Mouse (Mus musculus): ENCODE measurements around the gene Olfr458. TPM values are rescaled to one million over a fixed set of nuclear protein-coding genes. Genes with fewer than 3 reads are reported as not detected.
"Not testable (repeated sequence)": the region's sequence is repeated elsewhere in the genome, so short reads cannot be mapped to it uniquely, and the experiment has no call there.

The Olfr458 gene
- polyA plus RNA-seq (2014; fragmentation: Nextera tagmentation; extraction: Ambion mirVana): not detected in 2 replicates

GRCm38 (mm10) chr6:42465096-42465495 is at the start of gene Olfr458:
TSS of gene Olfr458 (minus strand) at chr6:42465196.
- Histone ChIP-seq H3K27me3 (ENCODE audit: control insufficient read depth, insufficient read depth, low read length) (no peaks in the 10 kb centered on the region), H3K4me3 (ENCODE audit: low read depth, low read length) (no peak within 1 kb of the TSS), H3K9me3 (ENCODE audit: control insufficient read depth, low read length) (no peaks in the 10 kb centered on the region), H3K4me2 (replicated peaks; ENCODE audit: low read depth, low read length) (no peak within 1 kb of the TSS), H3K27ac (ENCODE audit: low read depth, low read length) (no peak within 1 kb of the TSS), H3K36me3 (ENCODE audit: control insufficient read depth, insufficient read depth, low read length) (no peaks in the 10 kb centered on the region), H3K9ac (ENCODE audit: low read depth, low read length) (no peak within 1 kb of the TSS), H3K4me1 (replicated peaks; ENCODE audit: control insufficient read depth, insufficient read depth, low read length) (no peaks in the 10 kb centered on the region)
- 80% methylated on average over 1 of the region's 1 CpGs for WGBS
- DNase-seq (ENCODE audit: low spot score): no peak
- no peak for ATAC-seq (ENCODE audit: low FRiP score)

DNA sequence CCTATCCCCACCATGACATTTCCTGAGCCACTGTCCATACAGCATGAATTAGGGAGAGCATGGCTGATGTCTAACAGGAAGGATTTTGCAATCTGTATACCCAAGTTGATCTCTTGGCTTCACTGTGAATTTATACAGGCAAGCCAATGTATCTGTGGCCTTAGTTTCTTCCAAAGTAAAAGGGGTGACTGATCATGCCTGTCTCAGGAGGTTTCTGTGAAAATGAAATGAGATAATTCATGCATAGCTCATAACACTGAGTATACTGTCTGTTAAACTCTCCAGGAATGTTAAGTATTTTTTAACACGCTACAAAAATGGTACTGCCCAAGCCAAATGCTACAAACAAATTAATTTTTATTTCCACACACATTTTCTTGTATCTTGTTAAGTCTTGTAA is 48.5 kb upstream of the Olfr458 start:
- Histone ChIP-seq H3K9me3 (ENCODE audit: control insufficient read depth, low read length) (no peaks in the 10 kb centered on the region), H3K4me2 (replicated peaks; ENCODE audit: low read depth, low read length) (no peak overlapping the region), H3K36me3 (ENCODE audit: control insufficient read depth, insufficient read depth, low read length) (no peaks in the 10 kb centered on the region), H3K4me1 (replicated peaks; ENCODE audit: control insufficient read depth, insufficient read depth, low read length) (no peaks in the 10 kb centered on the region), H3K27ac (ENCODE audit: low read depth, low read length) (no peak overlapping the region), H3K27me3 (ENCODE audit: control insufficient read depth, insufficient read depth, low read length) (no peaks in the 10 kb centered on the region), H3K9ac (ENCODE audit: low read depth, low read length) (no peak overlapping the region), H3K4me3 (ENCODE audit: low read depth, low read length) (no peak overlapping the region)
- WGBS: 81% methylated on average over 1 of the region's 1 CpGs
- ATAC-seq (ENCODE audit: low FRiP score) (no peak), DNase-seq (ENCODE audit: low spot score) (no peak)

GRCm38 (mm10) chr6:42509311-42509710 is 44.3 kb upstream of the Olfr458 start:
- DNase-seq (ENCODE audit: low spot score) (no peak), ATAC-seq (ENCODE audit: low FRiP score) (no peak)
- Histone ChIP-seq H3K9ac (ENCODE audit: low read depth, low read length) (no peak overlapping the region), H3K27me3 (ENCODE audit: control insufficient read depth, insufficient read depth, low read length) (no peaks in the 10 kb centered on the region), H3K4me1 (replicated peaks; ENCODE audit: control insufficient read depth, insufficient read depth, low read length) (no peaks in the 10 kb centered on the region), H3K36me3 (ENCODE audit: control insufficient read depth, insufficient read depth, low read length) (no peaks in the 10 kb centered on the region), H3K4me2 (replicated peaks; ENCODE audit: low read depth, low read length) (no peak overlapping the region), H3K9me3 (ENCODE audit: control insufficient read depth, low read length) (no peaks in the 10 kb centered on the region), H3K27ac (ENCODE audit: low read depth, low read length) (no peak overlapping the region), H3K4me3 (ENCODE audit: low read depth, low read length) (no peak overlapping the region)

DNA sequence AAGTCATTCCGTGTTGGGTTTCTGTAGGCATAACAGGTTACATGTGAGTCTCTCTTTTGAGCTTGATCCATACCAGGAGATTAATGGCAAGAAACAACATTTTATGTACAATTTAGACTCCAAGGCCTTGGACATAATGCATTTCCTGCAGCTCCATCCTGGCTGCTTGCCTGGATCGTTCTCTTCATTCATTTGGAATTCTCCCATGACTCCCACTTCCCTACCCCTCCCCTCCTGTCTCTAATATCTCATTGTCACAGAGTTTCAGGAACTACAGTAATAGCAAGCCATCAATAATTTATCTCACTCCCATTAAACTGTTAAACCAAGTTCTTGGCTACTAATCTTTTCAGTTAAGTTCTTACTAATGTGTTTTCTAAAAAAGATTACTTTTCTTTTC is 38.5 kb upstream of the Olfr458 start:
- Histone ChIP-seq H3K4me2 (replicated peaks; ENCODE audit: low read depth, low read length) (no peak overlapping the region), H3K9ac (ENCODE audit: low read depth, low read length) (no peak overlapping the region), H3K9me3 (ENCODE audit: control insufficient read depth, low read length) (no peaks in the 10 kb centered on the region), H3K36me3 (ENCODE audit: control insufficient read depth, insufficient read depth, low read length) (no peaks in the 10 kb centered on the region), H3K4me1 (replicated peaks; ENCODE audit: control insufficient read depth, insufficient read depth, low read length) (no peaks in the 10 kb centered on the region), H3K27me3 (ENCODE audit: control insufficient read depth, insufficient read depth, low read length) (no peaks in the 10 kb centered on the region), H3K27ac (ENCODE audit: low read depth, low read length) (no peak overlapping the region), H3K4me3 (ENCODE audit: low read depth, low read length) (no peak overlapping the region)
- DNase-seq (ENCODE audit: low spot score) (no peak), ATAC-seq (ENCODE audit: low FRiP score) (no peak)
- 92% methylated on average over 2 of the region's 2 CpGs for WGBS

- no peak overlapping the region for H3K4me3 ChIP-seq (ENCODE audit: low read depth, low read length)
- H3K9ac ChIP-seq (ENCODE audit: low read depth, low read length): no peak overlapping the region
- no peaks in the 10 kb centered on the region for H3K9me3 ChIP-seq (ENCODE audit: control insufficient read depth, low read length)
- no peak overlapping the region for H3K27ac ChIP-seq (ENCODE audit: low read depth, low read length)
- WGBS: 79% methylated on average over 1 of the region's 1 CpGs
- no peak overlapping the region for H3K4me2 ChIP-seq (replicated peaks; ENCODE audit: low read depth, low read length)
- DNase-seq (ENCODE audit: low spot score) (no peak), ATAC-seq (ENCODE audit: low FRiP score) (no peak)
- H3K36me3 ChIP-seq (ENCODE audit: control insufficient read depth, insufficient read depth, low read length): no peaks in the 10 kb centered on the region
- H3K27me3 ChIP-seq (ENCODE audit: control insufficient read depth, insufficient read depth, low read length): no peaks in the 10 kb centered on the region
- H3K4me1 ChIP-seq (replicated peaks; ENCODE audit: control insufficient read depth, insufficient read depth, low read length): no peaks in the 10 kb centered on the region
Observed at GRCm38 (mm10) chr6:42489731-42490130, 24.7 kb upstream of the Olfr458 start.

- no peak within 1 kb of the TSS for H3K4me3 ChIP-seq (ENCODE audit: low read depth, low read length)
- no peak for ATAC-seq (ENCODE audit: low FRiP score)
- no peaks in the 10 kb centered on the region for H3K4me1 ChIP-seq (replicated peaks; ENCODE audit: control insufficient read depth, insufficient read depth, low read length)
- H3K9me3 ChIP-seq (ENCODE audit: control insufficient read depth, low read length): no peaks in the 10 kb centered on the region
- no peak within 1 kb of the TSS for H3K9ac ChIP-seq (ENCODE audit: low read depth, low read length)
- no peak within 1 kb of the TSS for H3K27ac ChIP-seq (ENCODE audit: low read depth, low read length)
- no peak for DNase-seq (ENCODE audit: low spot score)
- no peaks in the 10 kb centered on the region for H3K27me3 ChIP-seq (ENCODE audit: control insufficient read depth, insufficient read depth, low read length)
- WGBS: 83% methylated on average over 1 of the region's 1 CpGs
- H3K4me2 ChIP-seq (replicated peaks; ENCODE audit: low read depth, low read length): no peak within 1 kb of the TSS
- no peaks in the 10 kb centered on the region for H3K36me3 ChIP-seq (ENCODE audit: control insufficient read depth, insufficient read depth, low read length)
Observed at GRCm38 (mm10) chr6:42487114-42487513, 22.1 kb upstream of the Olfr458 start, which contains the start of gene Olfr456. TSS of gene Olfr456 (minus strand) at chr6:42487214.

DNA sequence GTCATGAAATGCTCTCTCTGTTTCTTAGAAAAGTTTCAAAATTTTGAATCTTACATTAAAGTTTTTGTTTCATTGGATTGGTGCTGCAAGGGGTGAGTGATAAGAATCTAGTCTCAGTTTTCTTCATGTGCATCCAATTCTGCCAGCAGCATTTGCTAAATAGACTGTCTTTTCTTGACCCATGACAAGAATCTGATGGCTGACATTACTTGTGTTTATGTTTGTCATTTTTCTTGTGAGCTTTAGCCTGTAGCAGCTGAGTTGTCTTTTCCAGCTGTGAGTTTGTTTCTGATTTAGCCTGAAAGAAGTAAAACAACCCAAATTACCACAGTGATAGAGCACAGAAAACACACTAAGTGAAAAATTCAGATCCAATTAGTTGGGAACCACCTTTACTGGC is 19.6 kb upstream of the Olfr458 start:
- H3K27ac ChIP-seq (ENCODE audit: low read depth, low read length): no peak overlapping the region
- no peak for ATAC-seq (ENCODE audit: low FRiP score)
- H3K4me2 ChIP-seq (replicated peaks; ENCODE audit: low read depth, low read length): no peak overlapping the region
- H3K9me3 ChIP-seq (ENCODE audit: control insufficient read depth, low read length): no peaks in the 10 kb centered on the region
- H3K4me3 ChIP-seq (ENCODE audit: low read depth, low read length): no peak overlapping the region
- no peaks in the 10 kb centered on the region for H3K4me1 ChIP-seq (replicated peaks; ENCODE audit: control insufficient read depth, insufficient read depth, low read length)
- H3K27me3 ChIP-seq (ENCODE audit: control insufficient read depth, insufficient read depth, low read length): no peaks in the 10 kb centered on the region
- H3K9ac ChIP-seq (ENCODE audit: low read depth, low read length): no peak overlapping the region
- no peaks in the 10 kb centered on the region for H3K36me3 ChIP-seq (ENCODE audit: control insufficient read depth, insufficient read depth, low read length)
- no peak for DNase-seq (ENCODE audit: low spot score)

- Histone ChIP-seq H3K9ac (ENCODE audit: low read depth, low read length) (no peak within 1 kb of the TSS), H3K9me3 (ENCODE audit: control insufficient read depth, low read length) (no peaks in the 10 kb centered on the region), H3K27ac (ENCODE audit: low read depth, low read length) (no peak within 1 kb of the TSS), H3K36me3 (ENCODE audit: control insufficient read depth, insufficient read depth, low read length) (no peaks in the 10 kb centered on the region), H3K27me3 (ENCODE audit: control insufficient read depth, insufficient read depth, low read length) (no peaks in the 10 kb centered on the region), H3K4me3 (ENCODE audit: low read depth, low read length) (no peak within 1 kb of the TSS), H3K4me1 (replicated peaks; ENCODE audit: control insufficient read depth, insufficient read depth, low read length) (no peaks in the 10 kb centered on the region), H3K4me2 (replicated peaks; ENCODE audit: low read depth, low read length) (no peak within 1 kb of the TSS)
- DNase-seq (ENCODE audit: low spot score) (no peak), ATAC-seq (ENCODE audit: low FRiP score) (no peak)
- 83% methylated on average over 1 of the region's 1 CpGs for WGBS
Observed at GRCm38 (mm10) chr6:42476235-42476634, 11.2 kb upstream of the Olfr458 start, which contains the start of gene Olfr457. TSS of gene Olfr457 (minus strand) at chr6:42476335.

DNA sequence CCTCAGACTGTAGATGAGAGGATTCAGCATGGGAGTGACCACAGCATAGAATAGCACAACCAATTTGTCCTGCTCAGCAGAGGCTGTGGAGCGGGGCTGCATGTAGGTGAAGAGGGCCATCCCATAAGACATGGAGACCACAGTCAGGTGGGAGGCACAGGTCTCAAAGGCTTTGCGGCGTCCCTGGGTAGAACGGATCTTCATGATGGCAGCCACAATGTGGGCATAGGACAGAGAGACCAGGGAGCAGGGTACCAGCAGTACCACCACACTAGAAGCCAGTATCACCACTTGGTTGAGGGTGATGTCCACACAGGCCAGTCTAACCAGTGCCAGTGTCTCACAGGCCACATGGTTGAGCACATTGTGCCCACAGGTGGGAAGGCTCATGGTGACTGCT is 6.3 kb upstream of the Olfr458 start:
- WGBS: 93% methylated on average over 4 of the region's 4 CpGs
- DNase-seq (ENCODE audit: low spot score); H3K27ac ChIP-seq (ENCODE audit: low read depth, low read length); H3K9ac ChIP-seq (ENCODE audit: low read depth, low read length); H3K4me2 ChIP-seq (replicated peaks; ENCODE audit: low read depth, low read length); H3K27me3 ChIP-seq (ENCODE audit: control insufficient read depth, insufficient read depth, low read length); H3K4me1 ChIP-seq (replicated peaks; ENCODE audit: control insufficient read depth, insufficient read depth, low read length); H3K36me3 ChIP-seq (ENCODE audit: control insufficient read depth, insufficient read depth, low read length); H3K4me3 ChIP-seq (ENCODE audit: low read depth, low read length); H3K9me3 ChIP-seq (ENCODE audit: control insufficient read depth, low read length): not testable (repeated sequence)
- ATAC-seq (ENCODE audit: low FRiP score): peak; percentile 19; the same call in 1 of the 2 replicates

Measured in hindbrain, embryonic 11.5 days (tissue).